Mouse (Mus musculus) frontal cortex, postnatal 25 days (tissue): Measurements from ENCODE around the gene Erlin1.

ENCODE experiments used
- DNase-seq, 2 experiments: peaks; one replicate each; pipeline ENCODE4 v3.0.0; 2022; ENCODE audit warnings: low spot score in 2 of 2

Gene Erlin1

GRCm38 (mm10) chr19:44060226-44060625 is 9.4 kb downstream of the Erlin1 start:
- no peak for DNase-seq

GRCm38 (mm10) chr19:44055173-44055826 is 14.3 kb downstream of the Erlin1 start:
- DNase-seq: no peak

DNA sequence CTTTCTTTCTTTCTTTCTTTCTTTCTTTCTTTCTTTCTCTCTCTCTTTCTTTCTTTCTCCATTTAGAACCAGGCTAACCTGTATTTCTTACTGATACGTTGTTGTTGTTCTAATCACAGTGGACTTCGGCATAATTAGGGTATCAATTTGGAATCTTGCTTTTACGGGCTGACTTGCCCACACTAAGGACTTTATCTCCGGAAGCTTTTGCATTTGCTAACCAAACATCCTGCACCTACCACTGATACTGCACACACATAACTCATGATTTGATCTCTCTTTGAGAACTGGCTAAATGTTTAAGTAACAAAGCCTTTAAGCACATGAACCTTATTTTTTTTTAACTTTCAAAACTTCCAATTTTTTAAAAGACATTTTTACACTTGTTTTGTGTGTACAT is 19.2 kb downstream of the Erlin1 start:
- no peak for DNase-seq

GRCm38 (mm10) chr19:44049282-44049681 is 20.3 kb downstream of the Erlin1 start:
- DNase-seq: no peak

DNA sequence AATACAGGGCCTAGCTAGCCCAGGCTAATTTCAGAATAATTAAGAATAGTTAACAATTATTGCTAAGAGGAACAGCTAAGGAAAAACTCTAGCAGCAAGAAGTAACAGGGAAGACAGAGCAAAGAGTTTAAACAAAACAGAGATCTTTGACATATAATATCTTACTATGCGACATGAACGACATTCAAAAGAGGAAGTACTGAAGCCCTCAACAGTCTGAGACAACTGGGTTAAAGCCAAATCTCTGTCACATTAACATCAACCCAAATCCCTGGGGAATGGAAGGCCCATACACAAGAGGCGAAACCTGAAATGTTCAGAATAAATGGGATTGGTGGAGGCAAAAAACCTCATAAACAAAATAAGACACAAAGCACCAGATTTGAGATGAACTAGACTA is 23.7 kb downstream of the Erlin1 start:
- no peak for DNase-seq

DNA sequence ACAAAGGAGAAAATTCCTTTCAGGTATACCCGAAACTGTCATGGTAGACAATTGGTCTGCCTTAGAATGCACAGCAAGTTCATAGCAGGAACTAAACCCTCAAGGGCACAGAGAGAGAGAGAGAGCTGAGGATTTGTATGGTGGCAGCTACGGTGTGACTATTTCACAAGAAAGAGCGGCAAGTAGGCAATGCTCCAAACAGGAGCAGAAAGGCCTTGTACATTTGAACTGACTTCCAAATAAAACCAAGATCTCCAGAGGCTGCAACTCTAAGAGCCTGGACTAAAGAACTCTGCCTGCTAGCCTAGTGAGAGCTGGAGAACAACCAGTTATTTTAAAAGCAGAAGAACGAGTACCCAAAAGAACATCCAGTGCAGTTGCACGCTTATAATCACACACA is 27.5 kb downstream of the Erlin1 start:
- no peak for DNase-seq

DNA sequence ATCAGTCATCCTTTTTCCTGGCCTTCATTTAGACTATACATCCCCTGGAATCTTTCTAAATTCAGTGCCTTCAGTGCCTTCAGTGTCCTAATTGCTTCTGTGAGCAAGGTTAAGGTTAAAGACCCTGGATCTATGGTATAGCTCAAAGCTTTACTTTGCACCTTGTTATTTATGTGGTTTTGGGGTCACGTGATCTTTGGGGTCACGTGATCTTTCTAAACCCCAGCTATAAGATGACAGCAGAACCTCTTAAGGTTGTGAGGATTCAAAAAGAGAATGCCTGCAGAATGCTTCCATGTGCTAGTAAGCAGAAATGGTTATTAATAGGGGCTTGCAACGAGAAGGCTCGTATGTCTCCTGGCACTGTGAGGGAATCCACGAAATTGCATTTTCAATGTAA is 36.2 kb downstream of the Erlin1 start:
- DNase-seq: no peak

- no peak for DNase-seq
Observed at GRCm38 (mm10) chr19:44032046-44032744, 37.4 kb downstream of the Erlin1 start.

DNA sequence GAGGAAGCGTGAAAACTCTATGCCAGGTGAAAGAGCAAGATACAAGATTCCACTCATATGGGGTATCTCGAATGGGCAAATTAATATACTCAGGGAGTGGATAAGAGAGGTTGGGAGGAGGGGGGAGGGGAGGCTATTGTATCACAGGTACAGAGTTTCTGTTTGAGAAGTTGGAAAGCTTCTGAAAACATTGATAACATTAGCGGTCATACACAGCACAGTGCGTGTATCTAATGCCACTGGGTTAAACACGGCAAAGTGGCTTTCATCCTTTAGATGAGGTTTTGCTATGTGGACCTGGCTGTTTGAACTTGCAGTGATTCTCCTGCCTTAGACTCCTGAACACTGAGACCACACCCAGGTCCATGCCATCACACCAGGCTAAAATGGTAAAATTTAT is 39.6 kb downstream of the Erlin1 start:
- DNase-seq: no peak

- no peak for DNase-seq
Observed at GRCm38 (mm10) chr19:44028972-44029371, 40.6 kb downstream of the Erlin1 start, which contains the start of gene Cyp2c23. Gene Cyp2c23, minus strand, starts transcription at chr19:44029208.

GRCm38 (mm10) chr19:44026956-44027530 is 42.5 kb downstream of the Erlin1 start:
- no peak for DNase-seq

GRCm38 (mm10) chr19:44024921-44025585 is 44.5 kb downstream of the Erlin1 start:
- no peak for DNase-seq

DNA sequence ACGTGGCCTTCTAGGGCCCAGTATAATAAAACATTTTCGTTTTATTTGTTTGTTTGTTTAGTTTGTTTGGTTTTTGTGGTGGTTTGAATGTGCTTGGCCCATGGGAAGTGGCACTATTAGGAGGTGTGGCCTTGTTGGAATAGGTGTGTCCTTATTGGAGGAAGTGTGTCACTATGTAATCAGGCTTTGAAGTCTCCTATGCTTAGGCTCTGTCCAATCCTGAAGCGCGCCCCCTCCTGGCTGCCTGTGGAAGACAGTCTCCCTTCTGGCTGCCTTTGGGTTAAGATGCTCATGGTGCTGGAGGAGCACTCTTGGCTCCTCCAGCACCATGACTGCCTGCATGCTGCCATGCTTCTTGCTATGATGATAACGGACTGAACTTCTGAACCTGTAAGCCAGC is 46.5 kb downstream of the Erlin1 start:
- no peak for DNase-seq

- DNase-seq: no peak
Observed at GRCm38 (mm10) chr19:44021502-44021901, 48.1 kb downstream of the Erlin1 start.

DNA sequence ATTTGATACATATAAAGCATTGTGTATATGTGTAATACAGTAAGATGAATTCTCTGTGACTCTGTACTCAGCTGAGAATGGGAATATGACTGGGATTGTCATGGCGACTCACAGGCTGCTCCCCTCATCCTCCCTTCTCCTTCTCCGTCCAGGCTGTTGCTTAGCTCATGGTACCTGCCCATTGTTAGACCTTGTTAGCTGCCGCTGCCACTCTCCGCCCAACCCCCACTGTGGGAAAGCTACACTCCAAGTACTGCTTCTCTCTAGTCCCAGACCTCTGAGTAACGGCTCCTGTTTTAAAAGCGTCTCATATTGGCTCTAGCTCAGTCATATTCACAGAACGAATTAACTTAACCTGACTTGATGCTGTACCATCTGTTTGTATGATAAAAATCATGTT is 49.8 kb downstream of the Erlin1 start:
- DNase-seq: no peak

DNA sequence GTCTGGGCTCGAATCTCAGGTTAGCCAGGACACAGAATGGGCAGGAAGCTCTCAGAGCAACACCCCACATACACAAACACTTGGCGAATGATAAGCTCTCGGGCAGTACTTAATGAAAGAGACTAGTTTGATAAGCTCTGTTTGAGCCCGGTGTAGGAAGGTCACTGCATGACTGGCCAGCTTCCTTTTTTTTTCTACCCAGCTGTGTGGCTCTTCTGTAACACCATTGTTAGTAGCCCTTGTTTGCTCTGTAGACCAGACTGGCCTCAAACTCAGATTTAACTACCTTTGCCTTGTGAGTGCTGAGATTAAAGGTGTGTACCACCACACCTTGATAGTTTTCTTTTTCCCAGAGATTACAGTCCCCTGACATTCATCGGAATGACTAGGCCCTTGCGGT is 55.7 kb downstream of the Erlin1 start:
- DNase-seq: no peak

- no peak for DNase-seq
Observed at GRCm38 (mm10) chr19:44008784-44009183, 60.8 kb downstream of the Erlin1 start.

DNA sequence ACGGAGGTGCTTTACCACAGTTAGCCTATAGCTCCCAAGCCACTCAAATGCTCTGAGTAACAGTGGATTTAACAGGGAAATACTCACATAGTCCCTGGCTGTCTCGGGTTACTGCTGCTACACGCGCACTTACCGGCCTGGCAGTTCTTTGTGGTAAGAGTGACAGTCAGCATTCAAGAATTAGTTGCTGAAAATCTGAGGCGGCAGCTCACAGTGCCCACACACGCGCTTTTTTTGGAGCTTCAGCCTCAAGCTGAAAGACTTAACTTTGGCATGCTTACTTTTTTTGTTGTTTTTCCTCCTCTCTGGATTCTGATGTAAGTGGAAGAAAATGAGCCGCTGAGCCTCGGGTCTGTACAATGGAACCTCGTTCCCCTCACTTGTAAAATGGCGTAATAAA is 62.4 kb downstream of the Erlin1 start:
- peak in 1 of 2 experiments; percentile 10 for DNase-seq

GRCm38 (mm10) chr19:44005025-44005424 is 64.6 kb downstream of the Erlin1 start:
- no peak for DNase-seq

DNA sequence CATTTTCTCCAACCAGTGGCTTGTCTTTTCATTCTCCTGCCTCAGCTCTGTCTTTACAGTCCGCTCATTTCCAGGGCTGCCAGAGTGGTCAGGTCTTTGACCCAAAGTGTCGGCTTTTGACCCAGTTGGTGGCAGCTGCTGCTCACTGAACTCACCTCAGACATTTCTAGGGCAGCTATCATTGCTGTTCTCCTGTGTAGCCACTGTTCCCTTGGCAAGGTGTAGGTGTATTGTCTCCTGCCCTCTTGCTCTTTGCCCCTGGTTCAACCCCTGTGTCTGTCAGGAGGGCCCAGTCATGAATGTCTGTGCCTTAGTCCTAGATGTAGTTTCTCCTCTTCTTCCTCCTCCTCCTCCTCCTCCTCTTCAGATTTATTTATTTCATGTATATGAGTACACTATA is 65.3 kb downstream of the Erlin1 start:
- DNase-seq: no peak

- DNase-seq: no peak
Observed at GRCm38 (mm10) chr19:44000720-44001119, 68.9 kb downstream of the Erlin1 start.

DNA sequence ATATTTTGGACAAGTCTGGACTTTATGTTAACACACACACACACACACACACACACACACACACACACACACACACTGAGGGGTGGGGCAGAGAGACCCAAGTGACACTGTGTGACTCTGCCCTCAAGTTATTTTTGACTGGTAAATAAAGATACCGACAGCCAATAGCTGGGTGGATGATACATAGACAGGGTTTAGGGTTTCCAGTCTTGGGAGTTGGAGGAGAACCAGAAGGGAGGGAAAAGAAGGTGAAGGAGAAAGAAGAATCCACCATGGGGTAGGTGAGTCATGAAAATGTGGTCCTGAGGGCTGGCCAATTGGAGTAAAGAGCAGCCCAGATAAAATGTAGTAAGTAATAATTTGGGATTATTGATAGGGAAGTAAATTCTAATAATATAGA is 69.5 kb downstream of the Erlin1 start:
- no peak for DNase-seq
